Mouse (Mus musculus) CD4-positive helper T cell, adult 2 months (primary cell): ENCODE results near the gene Htatip2.

ENCODE experiments used
- DNase-seq: peaks from one replicate; pipeline ENCODE4 v3.0.0-alpha.2; 2012; ENCODE audit warnings: low read depth, missing footprints, low spot score

Gene Htatip2

GRCm38 (mm10) chr7:49786618-49787382 lies 27.9 kb downstream of the Htatip2 start:
- peak; percentile 67 for DNase-seq

- DNase-seq = no peak
Measured at GRCm38 (mm10) chr7:49787383-49787645, 28.4 kb downstream of the Htatip2 start.

GRCm38 (mm10) chr7:49794304-49794703 lies 35.4 kb downstream of the Htatip2 start:
- no peak for DNase-seq

GRCm38 (mm10) chr7:49797171-49797570 lies 38.3 kb downstream of the Htatip2 start:
- DNase-seq = no peak

GRCm38 (mm10) chr7:49803511-49803910 lies 44.6 kb downstream of the Htatip2 start:
- no peak for DNase-seq

GRCm38 (mm10) chr7:49804638-49805165 lies 45.8 kb downstream of the Htatip2 start:
- no peak for DNase-seq

GRCm38 (mm10) chr7:49805618-49806017 lies 46.7 kb downstream of the Htatip2 start:
- no peak for DNase-seq

GRCm38 (mm10) chr7:49807093-49807682 lies 48.3 kb downstream of the Htatip2 start:
- no peak for DNase-seq

GRCm38 (mm10) chr7:49807846-49808622 lies 49.1 kb downstream of the Htatip2 start:
- DNase-seq = no peak

GRCm38 (mm10) chr7:49809100-49809499 lies 50.2 kb downstream of the Htatip2 start:
- no peak for DNase-seq

- no peak for DNase-seq
Measured at GRCm38 (mm10) chr7:49809562-49809961, 50.6 kb downstream of the Htatip2 start.

- no peak for DNase-seq
Measured at GRCm38 (mm10) chr7:49811346-49811745, 52.4 kb downstream of the Htatip2 start.

GRCm38 (mm10) chr7:49819393-49819792 lies 60.5 kb downstream of the Htatip2 start:
- DNase-seq = no peak

GRCm38 (mm10) chr7:49821370-49821769 lies 62.5 kb downstream of the Htatip2 start:
- DNase-seq = no peak

GRCm38 (mm10) chr7:49822028-49822427 lies 63.1 kb downstream of the Htatip2 start:
- DNase-seq = no peak
